Mouse (Mus musculus) C2C12 (cell line): Measurements from ENCODE around the gene Tom1l2. TPM values are rescaled to one million over a fixed set of nuclear protein-coding genes. Genes with fewer than 3 reads are reported as not detected.

Experiments used
- H3K27me3 ChIP-seq: one replicate; pipeline ENCODE4 v1.6.1; 2011; ENCODE audit not compliant: control insufficient read depth, insufficient read depth, insufficient read length
- H3K36me3 ChIP-seq: one replicate; pipeline ENCODE4 v1.6.1; 2011; ENCODE audit not compliant: control insufficient read depth, insufficient read depth
- H3K4me3 ChIP-seq: one replicate; pipeline ENCODE4 v1.5.1; 2011; ENCODE audit warnings: mild to moderate bottlenecking, control low read depth; ENCODE audit not compliant: poor library complexity, insufficient read depth, severe bottlenecking
- H3K79me2 ChIP-seq: one replicate; pipeline ENCODE4 v1.6.1; 2011; ENCODE audit not compliant: control insufficient read depth, insufficient read depth
- H3K79me3 ChIP-seq: one replicate; pipeline ENCODE4 v1.6.1; 2011; ENCODE audit warnings: low read depth, control low read depth
- H3ac ChIP-seq: one replicate; pipeline ENCODE3; 2011; ENCODE audit warnings: low read depth; ENCODE audit not compliant: control insufficient read depth, insufficient read length
- CEBPB ChIP-seq: IDR thresholded peaks from one replicate; pipeline ENCODE4 v1.6.1; 2011; ENCODE audit warnings: low read depth, mild to moderate bottlenecking, control low read depth, moderate library complexity
- CTCF ChIP-seq: IDR thresholded peaks from one replicate; pipeline ENCODE4 v1.5.1; 2011; ENCODE audit not compliant: control insufficient read depth, insufficient read depth, insufficient read length
- FOSL1 ChIP-seq: IDR thresholded peaks from one replicate; pipeline ENCODE4 v1.8.0; 2011; ENCODE audit warnings: mild to moderate bottlenecking, low read length; ENCODE audit not compliant: poor library complexity, insufficient read depth, severe bottlenecking
- MAX ChIP-seq: IDR thresholded peaks from one replicate; pipeline ENCODE4 v1.6.1; 2011; ENCODE audit warnings: mild to moderate bottlenecking, control low read depth
- MYOD1 ChIP-seq: IDR thresholded peaks from one replicate; pipeline ENCODE4 v1.6.1; 2011; ENCODE audit warnings: low read depth; ENCODE audit not compliant: control insufficient read depth, insufficient read length
- MYOG ChIP-seq: IDR thresholded peaks from one replicate; pipeline ENCODE4 v1.6.1; 2011; ENCODE audit not compliant: control insufficient read depth, insufficient read length; ENCODE audit errors: extremely low read depth
- USF1 ChIP-seq: IDR thresholded peaks from one replicate; pipeline ENCODE4 v1.6.1; 2011; ENCODE audit warnings: low read depth, mild to moderate bottlenecking, control low read depth, moderate library complexity
- polyA plus RNA-seq: library from polyadenylated mRNA; unstranded; fragments of >200 nt; fragmentation: generic; extraction: Trizol; gene quantifications from one replicate; pipeline ENCODE4 v1.2.1, GENCODE M21; 2012; ENCODE audit warnings: missing spikeins

The Tom1l2 gene
- polyA plus RNA-seq, 1 experiment = 17.1 TPM

GRCm38 (mm10) chr11:60265271-60265985, 87.3 kb downstream of the Tom1l2 start:
- Histone ChIP-seq H3ac (no peak overlapping the region), H3K36me3 (peaks cover 3% of the 10 kb centered on the region), H3K79me2 (no peaks in the 10 kb centered on the region), H3K27me3 (no peaks in the 10 kb centered on the region), H3K79me3 (no peaks in the 10 kb centered on the region), H3K4me3 (no peak overlapping the region)
- no peak for TF ChIP-seq CEBPB
- TF ChIP-seq MYOD1 = no peak
- no peak for TF ChIP-seq FOSL1
- TF ChIP-seq MAX = no peak
- no peak for TF ChIP-seq CTCF
- TF ChIP-seq MYOG = no peak

DNA sequence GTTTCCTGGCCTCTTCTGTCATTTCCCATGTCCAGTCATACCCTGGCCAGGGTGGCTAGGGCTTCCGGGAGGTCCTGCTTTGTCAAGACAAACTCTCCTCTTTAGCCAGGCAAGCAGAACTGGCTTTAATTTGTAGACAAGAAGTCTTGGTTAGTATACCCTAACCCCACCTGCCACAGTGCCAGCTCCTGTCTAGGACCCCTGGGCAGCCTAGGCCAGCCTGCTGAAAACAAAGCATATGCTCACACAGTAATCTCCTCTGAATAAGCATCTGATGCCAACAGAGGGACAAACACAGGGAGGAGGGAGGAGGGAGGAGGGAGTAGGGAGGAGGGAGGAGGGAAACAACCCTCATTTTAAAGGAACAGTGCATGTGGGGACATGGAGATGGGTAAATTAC, 88.1 kb downstream of the Tom1l2 start:
- Histone ChIP-seq H3ac (no peak overlapping the region), H3K36me3 (peaks cover 3% of the 10 kb centered on the region), H3K79me3 (no peaks in the 10 kb centered on the region), H3K4me3 (no peak overlapping the region), H3K27me3 (no peaks in the 10 kb centered on the region), H3K79me2 (no peaks in the 10 kb centered on the region)
- TF ChIP-seq MAX = no peak
- TF ChIP-seq MYOD1 = no peak
- no peak for TF ChIP-seq MYOG
- TF ChIP-seq CTCF = no peak
- no peak for TF ChIP-seq FOSL1
- no peak for TF ChIP-seq USF1
- no peak for TF ChIP-seq CEBPB

DNA sequence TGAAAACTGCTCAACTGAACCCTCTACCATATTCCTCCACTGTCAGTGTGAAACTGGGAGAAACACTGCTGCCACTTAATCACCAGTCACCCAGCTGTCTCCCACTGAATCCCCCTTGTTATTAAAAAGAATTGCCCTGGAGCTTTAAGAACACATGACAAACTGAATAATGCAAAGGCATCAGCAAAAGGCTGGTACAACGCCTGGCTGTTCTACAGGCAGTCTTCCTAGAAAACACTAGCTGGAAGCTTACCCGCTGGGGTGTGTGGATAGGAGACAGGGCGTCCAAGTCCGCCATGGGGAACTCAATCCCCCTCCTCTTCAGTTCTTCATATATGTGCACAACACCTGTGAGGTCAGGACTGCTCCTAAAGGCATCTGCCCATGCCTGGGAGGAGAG, 90.3 kb downstream of the Tom1l2 start:
- H3K4me3 ChIP-seq = no peak overlapping the region
- H3K36me3 ChIP-seq = peaks cover under 1% of the 10 kb centered on the region
- no peak for TF ChIP-seq MAX
- TF ChIP-seq MYOG = no peak
- TF ChIP-seq USF1 = no peak
- no peak for TF ChIP-seq CTCF
- no peak for TF ChIP-seq FOSL1
- TF ChIP-seq CEBPB = no peak
- TF ChIP-seq MYOD1 = no peak
- no peaks in the 10 kb centered on the region for H3K79me3 ChIP-seq
- no peaks in the 10 kb centered on the region for H3K79me2 ChIP-seq
- H3ac ChIP-seq = no peak overlapping the region
- H3K27me3 ChIP-seq = no peaks in the 10 kb centered on the region

GRCm38 (mm10) chr11:60260743-60261142, 92.0 kb downstream of the Tom1l2 start:
- H3ac ChIP-seq = no peak overlapping the region
- TF ChIP-seq MAX (no peak), USF1 (no peak), MYOD1 (no peak), MYOG (no peak), FOSL1 (no peak), CEBPB (no peak), CTCF (no peak)
- H3K79me2 ChIP-seq = no peaks in the 10 kb centered on the region
- no peaks in the 10 kb centered on the region for H3K27me3 ChIP-seq
- no peaks in the 10 kb centered on the region for H3K79me3 ChIP-seq
- no peaks in the 10 kb centered on the region for H3K36me3 ChIP-seq
- H3K4me3 ChIP-seq = no peak overlapping the region

GRCm38 (mm10) chr11:60257696-60258095, 95.0 kb downstream of the Tom1l2 start:
- no peak overlapping the region for H3K4me3 ChIP-seq
- H3K79me2 ChIP-seq = no peaks in the 10 kb centered on the region
- no peak overlapping the region for H3ac ChIP-seq
- H3K36me3 ChIP-seq = no peaks in the 10 kb centered on the region
- H3K27me3 ChIP-seq = no peaks in the 10 kb centered on the region
- H3K79me3 ChIP-seq = no peaks in the 10 kb centered on the region
- TF ChIP-seq FOSL1 (no peak), CTCF (no peak), USF1 (no peak), MYOD1 (no peak), MAX (no peak), MYOG (no peak)
